Mouse (Mus musculus): Measurements from ENCODE around the gene Syf2. TPM values are rescaled to one million over a fixed set of nuclear protein-coding genes. Genes with fewer than 3 reads are reported as not detected.

Syf2 gene
- polyA plus RNA-seq, 1 experiment, result 165 TPM

DNA sequence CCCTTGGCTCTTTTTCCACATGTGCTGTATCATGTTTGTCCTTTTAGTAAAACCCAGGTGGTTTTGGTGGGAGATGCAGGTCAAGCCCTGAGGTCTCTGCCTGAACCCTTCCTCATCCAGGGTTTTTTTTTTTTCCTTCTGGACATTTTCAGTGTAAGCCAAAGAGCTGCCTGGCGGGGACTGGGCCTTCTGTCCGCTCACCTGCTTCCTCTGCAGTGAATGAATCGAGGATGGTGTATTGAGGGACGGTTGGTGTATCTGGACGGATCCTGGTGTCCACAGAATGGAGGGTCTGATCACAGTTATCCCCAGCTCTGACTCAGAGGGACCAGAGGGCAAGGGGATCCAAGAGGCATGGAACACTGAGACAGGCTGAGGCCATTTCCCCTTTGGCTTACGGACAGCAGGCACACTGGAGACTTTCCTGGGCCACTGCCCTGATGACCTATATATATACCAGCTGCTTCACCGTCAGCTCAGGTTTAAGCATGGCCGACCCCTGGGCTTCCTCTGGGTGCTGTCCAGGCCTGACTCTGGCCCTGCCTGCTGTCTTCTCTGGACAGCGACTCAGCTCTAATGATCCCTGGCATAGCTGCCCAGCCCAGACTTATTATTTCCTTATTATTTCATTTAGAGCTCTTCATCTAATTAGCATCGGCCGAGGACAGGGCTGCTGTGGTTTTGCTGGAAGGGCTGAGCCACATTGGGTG, 55.1 kb downstream of the Syf2 start:
- 82% methylated on average over 11 of the region's 11 CpGs for WGBS
- Histone ChIP-seq H3K4me3 (replicated peaks; ENCODE audit: control insufficient read depth, low read depth, low read length) (no peak overlapping the region), H3K4me1 (ENCODE audit: control insufficient read depth, insufficient read depth, low read length) (peaks cover 5% of the 10 kb centered on the region; the same call in 1 of the 2 replicates), H3K27ac (ENCODE audit: control insufficient read depth, insufficient read depth, low read depth, low read length, poor library complexity) (no peak overlapping the region)
- TF ChIP-seq POLR2A (IDR thresholded peaks at IDR 0.05; ENCODE audit: borderline replicate concordance, control insufficient read depth, low read depth, low read length) (no peak), CTCF (IDR thresholded peaks at IDR 0.05; ENCODE audit: control insufficient read depth, insufficient read depth, low read length) (no peak)

- WGBS, result 83% methylated on average over 4 of the region's 4 CpGs
- H3K4me3 ChIP-seq (replicated peaks; ENCODE audit: control insufficient read depth, low read depth, low read length), result no peak overlapping the region
- H3K27ac ChIP-seq (ENCODE audit: control insufficient read depth, insufficient read depth, low read depth, low read length, poor library complexity), result no peak overlapping the region
- TF ChIP-seq POLR2A (IDR thresholded peaks at IDR 0.05; ENCODE audit: borderline replicate concordance, control insufficient read depth, low read depth, low read length) (no peak), CTCF (IDR thresholded peaks at IDR 0.05; ENCODE audit: control insufficient read depth, insufficient read depth, low read length) (no peak)
- peaks cover 4% of the 10 kb centered on the region; the same call in 1 of the 2 replicates for H3K4me1 ChIP-seq (ENCODE audit: control insufficient read depth, insufficient read depth, low read length)
Measured at GRCm38 (mm10) chr4:134986336-134986635, 55.6 kb downstream of the Syf2 start.

DNA sequence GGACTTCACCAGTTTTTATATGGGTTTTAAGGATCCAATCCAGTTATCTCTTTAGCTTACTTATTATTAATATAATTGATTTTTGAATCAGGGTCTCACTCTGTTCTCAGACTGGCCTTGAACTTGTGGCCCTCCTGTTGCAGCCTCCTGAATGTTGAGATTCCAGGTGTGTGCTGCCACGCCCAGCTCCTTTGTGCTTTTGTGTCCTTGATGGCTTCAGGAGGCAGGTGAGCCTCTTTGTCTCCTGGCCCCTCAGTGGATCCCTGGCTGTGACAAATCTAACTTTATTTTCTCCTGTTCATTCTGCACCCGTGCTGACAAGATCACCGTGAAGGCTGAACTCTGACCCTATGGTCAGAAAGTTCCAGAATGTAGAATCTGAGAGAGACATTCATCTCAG, 56.3 kb downstream of the Syf2 start:
- Histone ChIP-seq H3K4me3 (replicated peaks; ENCODE audit: control insufficient read depth, low read depth, low read length) (no peak overlapping the region), H3K4me1 (ENCODE audit: control insufficient read depth, insufficient read depth, low read length) (peaks cover 4% of the 10 kb centered on the region; the same call in 1 of the 2 replicates), H3K27ac (ENCODE audit: control insufficient read depth, insufficient read depth, low read depth, low read length, poor library complexity) (no peak overlapping the region)
- WGBS, result 77% methylated on average over 3 of the region's 3 CpGs
- TF ChIP-seq CTCF (IDR thresholded peaks at IDR 0.05; ENCODE audit: control insufficient read depth, insufficient read depth, low read length), result no peak
- TF ChIP-seq POLR2A (IDR thresholded peaks at IDR 0.05; ENCODE audit: borderline replicate concordance, control insufficient read depth, low read depth, low read length), result no peak

Other genes with a start within 250 kb of the Syf2 start
- 2.7 and 7.3 TPM in 2 replicates for gene Man1c1, start 226.6 kb upstream of the Syf2 start, polyA plus RNA-seq (2011; ENCODE audit: insufficient read depth, insufficient read length, low replicate concordance, missing spikeins)
- gene Ldlrap1, start 162.9 kb upstream of the Syf2 start, polyA plus RNA-seq (2011; ENCODE audit: insufficient read depth, insufficient read length, low replicate concordance, missing spikeins), result 23.1 and 45.9 TPM in 2 replicates
- gene Maco1, start 77.6 kb upstream of the Syf2 start, polyA plus RNA-seq (2011; ENCODE audit: insufficient read depth, insufficient read length, low replicate concordance, missing spikeins), result 17.6 and 24.3 TPM in 2 replicates
- gene Rhd, start 66.4 kb upstream of the Syf2 start, polyA plus RNA-seq (2011; ENCODE audit: insufficient read depth, insufficient read length, low replicate concordance, missing spikeins), result 147 and 211 TPM in 2 replicates
- gene Tmem50a, start 15.9 kb upstream of the Syf2 start, polyA plus RNA-seq (2011; ENCODE audit: insufficient read depth, insufficient read length, low replicate concordance, missing spikeins), result 103 and 127 TPM in 2 replicates
- gene Rsrp1, start 7.3 kb upstream of the Syf2 start, polyA plus RNA-seq (2011; ENCODE audit: insufficient read depth, insufficient read length, low replicate concordance, missing spikeins), result 590 and 975 TPM in 2 replicates
- 7.0 and 20.8 TPM in 2 replicates for gene Runx3, start 189.8 kb downstream of the Syf2 start, polyA plus RNA-seq (2011; ENCODE audit: insufficient read depth, insufficient read length, low replicate concordance, missing spikeins)

All from bone marrow, adult 2 months (tissue).